Mouse (Mus musculus): ENCODE measurements around the gene Acap3. TPM values are rescaled to one million over a fixed set of nuclear protein-coding genes. Genes with fewer than 3 reads are reported as not detected.

Acap3 gene
- 33.5 and 33.9 TPM in 2 replicates for polyA plus RNA-seq (2012; rRNA removed)

DNA sequence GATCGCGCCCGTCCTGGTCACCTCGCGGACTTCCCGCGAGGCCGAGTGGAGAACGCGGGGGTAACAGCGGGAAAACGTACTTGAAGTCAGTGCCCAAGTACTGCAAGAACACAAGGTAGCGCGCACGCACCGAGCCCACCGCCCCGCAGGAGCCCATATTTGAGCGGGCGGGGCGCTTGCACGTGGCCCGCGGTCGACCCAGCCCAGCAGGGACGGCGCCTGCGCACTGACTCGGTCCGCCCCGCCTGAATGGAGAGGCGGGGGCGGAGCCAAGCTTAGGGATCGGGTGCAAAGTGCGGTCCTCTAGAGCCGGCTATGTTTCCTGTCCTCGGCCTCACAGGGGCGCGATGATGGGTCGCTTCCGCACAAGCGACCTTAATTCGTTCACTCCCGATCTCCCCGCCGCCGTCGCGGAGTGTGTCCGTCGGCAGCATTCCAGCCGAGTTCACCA, at the start of gene Acap3, which contains the start of gene Pusl1:
Gene Acap3, plus strand, starts transcription at position 272 of the 451 bp plus-strand sequence.
Gene Pusl1, minus strand, starts transcription at position 231 of the 451 bp plus-strand sequence.

DNA sequence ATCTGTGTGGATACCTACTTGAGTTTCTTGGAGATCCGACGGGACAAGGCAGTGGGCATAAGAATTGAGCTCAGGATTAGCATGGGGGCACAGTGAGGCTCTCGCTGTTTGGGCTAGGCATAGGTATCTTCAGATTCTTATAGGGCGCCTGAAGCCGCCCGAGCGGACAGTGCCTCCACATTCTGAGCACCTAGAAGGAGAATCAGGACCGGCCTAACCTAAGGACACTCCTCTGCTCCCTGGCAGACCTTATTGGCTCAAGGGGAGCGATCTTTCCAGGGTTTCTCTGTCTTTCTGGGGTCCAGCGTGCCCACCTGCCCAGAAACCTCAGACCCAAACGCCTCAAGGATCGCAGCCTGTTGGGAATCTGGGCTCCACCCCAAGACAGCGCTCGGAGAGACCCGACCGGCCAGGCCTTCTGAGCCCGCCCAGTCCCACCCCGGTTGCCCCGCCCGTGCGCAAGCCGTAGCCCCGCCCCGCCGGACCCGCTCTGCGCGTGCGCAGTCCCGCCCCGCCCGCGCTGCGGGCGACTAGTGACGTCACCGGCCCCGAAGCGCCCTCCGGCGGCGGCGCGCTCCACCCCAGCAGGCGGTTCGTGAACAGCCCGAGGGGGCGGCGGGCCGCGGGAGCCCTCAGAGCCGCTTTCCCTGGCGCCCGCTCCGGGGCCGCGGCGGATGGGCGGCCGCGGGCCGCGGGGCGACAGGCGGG, 44.6 kb upstream of the Acap3 start, which contains the start of gene Dvl1:
Gene Dvl1, plus strand, starts transcription at position 532 of the 708 bp plus-strand sequence.

DNA sequence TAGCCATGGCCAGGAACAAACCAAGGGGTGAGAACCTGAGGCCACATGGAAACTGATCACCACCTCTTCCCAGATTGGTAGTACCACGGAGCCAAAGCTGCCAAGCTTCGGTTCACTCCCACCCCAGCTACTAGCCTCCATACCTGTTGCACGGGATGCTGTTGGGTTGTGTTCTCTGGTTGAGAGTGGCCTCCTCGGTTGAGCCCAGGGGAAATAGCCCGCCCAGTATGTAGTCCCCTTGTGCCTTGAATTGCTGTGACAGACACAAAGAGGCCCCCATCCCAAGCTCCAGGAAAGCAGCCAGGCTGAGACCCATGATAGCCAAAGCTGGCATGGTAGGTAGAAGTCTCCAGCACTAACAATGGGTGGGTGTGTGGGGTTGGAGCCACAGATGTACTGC, 28.6 kb upstream of the Acap3 start, which contains the start of gene Tas1r3:
Gene Tas1r3, minus strand, starts transcription at position 362 of the 400 bp plus-strand sequence.

DNA sequence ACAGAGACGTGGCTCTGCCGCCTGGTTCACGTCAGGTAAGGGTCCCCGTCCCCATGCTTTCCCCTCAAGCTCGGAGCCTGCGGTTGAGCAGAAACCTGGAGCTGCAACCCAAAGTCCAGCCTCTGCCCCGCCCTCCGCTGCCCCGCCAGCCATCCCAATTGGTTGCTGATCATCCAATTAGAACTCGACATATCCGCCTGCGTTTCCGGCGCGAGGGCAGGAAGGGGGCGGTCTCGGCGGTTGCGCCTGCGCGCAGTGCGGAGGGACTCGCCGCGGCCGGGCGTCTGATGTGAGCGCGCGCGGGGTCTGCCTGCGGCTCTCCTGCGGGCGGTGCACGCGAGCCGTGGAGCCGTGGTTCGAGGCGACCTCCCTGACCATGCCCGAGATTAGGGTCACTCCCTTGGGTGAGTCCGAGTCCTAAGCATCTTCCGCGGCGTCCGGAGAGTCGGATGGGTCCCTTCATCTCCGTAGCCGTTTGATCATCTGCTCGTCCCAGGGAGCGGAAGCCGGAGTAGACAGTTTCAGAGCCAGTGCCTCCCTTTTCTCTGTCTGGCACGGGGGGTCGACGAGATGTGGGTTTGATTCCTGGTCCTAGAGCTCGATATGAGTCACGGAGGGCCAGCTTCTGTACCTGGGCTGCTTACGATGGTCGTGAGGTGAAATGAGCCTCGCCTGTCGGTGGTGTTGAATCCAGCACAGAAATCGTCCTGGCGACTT, 22.1 kb upstream of the Acap3 start, which contains the start of the genes Cptp and Ints11:
Gene Cptp, minus strand, starts transcription at position 124 of the 717 bp plus-strand sequence.
Gene Ints11, plus strand, starts transcription at position 230 of the 717 bp plus-strand sequence.

DNA sequence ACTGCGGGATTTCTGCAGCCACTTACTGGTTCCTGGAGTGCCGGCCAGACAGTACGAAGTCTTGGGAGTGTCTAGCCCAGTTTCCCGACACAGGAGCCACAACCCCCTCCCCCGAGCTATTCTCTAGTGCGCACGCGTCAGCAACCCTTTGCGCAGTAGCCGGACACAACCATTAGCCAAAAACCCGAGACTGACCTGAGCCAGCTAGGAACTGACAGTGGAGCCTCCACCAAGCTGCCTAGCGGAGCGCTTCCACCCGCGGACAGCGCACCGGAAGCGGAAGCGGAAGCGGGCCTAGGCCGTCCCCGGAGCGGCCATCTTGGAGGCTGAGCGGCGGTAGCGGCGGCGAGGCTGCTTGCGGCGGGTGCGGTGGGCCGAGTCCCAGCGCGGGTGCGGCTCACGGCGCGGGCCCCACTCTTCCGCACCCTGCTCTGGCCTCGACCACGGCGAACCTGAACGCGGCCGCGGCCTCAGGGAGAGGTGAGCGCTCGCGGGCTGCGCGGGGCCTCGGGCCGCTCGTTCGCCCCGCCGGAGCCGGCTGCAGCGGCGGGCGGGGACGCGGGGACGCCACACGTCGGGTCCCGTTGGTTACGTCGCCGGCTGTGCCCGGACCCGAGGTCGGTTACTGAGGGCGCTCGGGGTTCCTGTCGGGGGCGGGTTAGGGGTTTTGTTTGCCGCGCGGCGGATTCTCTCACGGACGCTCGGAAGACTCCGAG, 52.1 kb downstream of the Acap3 start, which contains the start of gene Ube2j2:
Gene Ube2j2, plus strand, starts transcription at position 298 of the 716 bp plus-strand sequence.

Other genes with a start within 250 kb of the Acap3 start
- not detected in 2 replicates for gene Gm10563, start 246.4 kb upstream of the Acap3 start, polyA plus RNA-seq (2012; rRNA removed)
- gene Mmp23, start 238.4 kb upstream of the Acap3 start, polyA plus RNA-seq (2012; rRNA removed): 43.5 and 50.1 TPM in 2 replicates
- gene Mib2, start 222.6 kb upstream of the Acap3 start, polyA plus RNA-seq (2012; rRNA removed): 76.0 and 94.4 TPM in 2 replicates
- 12.5 and 15.8 TPM in 2 replicates for gene Fndc10, start 197.5 kb upstream of the Acap3 start, polyA plus RNA-seq (2012; rRNA removed)
- 161 and 190 TPM in 2 replicates for gene Ssu72, start 187.0 kb upstream of the Acap3 start, polyA plus RNA-seq (2012; rRNA removed)
- 1.1 and 1.6 TPM in 2 replicates for gene Tmem240, start 157.0 kb upstream of the Acap3 start, polyA plus RNA-seq (2012; rRNA removed)
- gene Atad3a, start 130.7 kb upstream of the Acap3 start, polyA plus RNA-seq (2012; rRNA removed): 91.7 and 122 TPM in 2 replicates
- gene Vwa1, start 117.1 kb upstream of the Acap3 start, polyA plus RNA-seq (2012; rRNA removed): 17.4 and 17.5 TPM in 2 replicates
- gene Tmem88b, start 105.9 kb upstream of the Acap3 start, polyA plus RNA-seq (2012; rRNA removed): 0.35 and 0.52 TPM in 2 replicates
- not detected in 2 replicates for gene Ankrd65, start 101.4 kb upstream of the Acap3 start, polyA plus RNA-seq (2012; rRNA removed)
- 46.5 and 51.8 TPM in 2 replicates for gene Mrpl20, start 88.9 kb upstream of the Acap3 start, polyA plus RNA-seq (2012; rRNA removed)
- 67.5 and 73.1 TPM in 2 replicates for gene Ccnl2, start 79.3 kb upstream of the Acap3 start, polyA plus RNA-seq (2012; rRNA removed)
- gene Aurkaip1, start 60.5 kb upstream of the Acap3 start, polyA plus RNA-seq (2012; rRNA removed): 156 and 218 TPM in 2 replicates
- 198 and 240 TPM in 2 replicates for gene Mxra8, start 52.1 kb upstream of the Acap3 start, polyA plus RNA-seq (2012; rRNA removed)
- gene Dvl1, start 44.4 kb upstream of the Acap3 start, polyA plus RNA-seq (2012; rRNA removed): 158 and 173 TPM in 2 replicates
- gene Tas1r3, start 28.5 kb upstream of the Acap3 start, polyA plus RNA-seq (2012; rRNA removed): 2.1 and 2.5 TPM in 2 replicates
- 42.9 and 61.8 TPM in 2 replicates for gene Cptp, start 22.4 kb upstream of the Acap3 start, polyA plus RNA-seq (2012; rRNA removed)
- gene Ints11, start 22.3 kb upstream of the Acap3 start, polyA plus RNA-seq (2012; rRNA removed): 31.6 and 35.5 TPM in 2 replicates
- gene Pusl1, start within 50 bp of the Acap3 start, polyA plus RNA-seq (2012; rRNA removed): 67.3 and 77.5 TPM in 2 replicates
- gene Ube2j2, start 52.0 kb downstream of the Acap3 start, polyA plus RNA-seq (2012; rRNA removed): 117 and 241 TPM in 2 replicates
- 17.3 and 30.6 TPM in 2 replicates for gene C1qtnf12, start 70.5 kb downstream of the Acap3 start, polyA plus RNA-seq (2012; rRNA removed)
- gene B3galt6, start 100.8 kb downstream of the Acap3 start, polyA plus RNA-seq (2012; rRNA removed): 9.6 and 10.5 TPM in 2 replicates
- 61.7 and 70.0 TPM in 2 replicates for gene Sdf4, start 101.0 kb downstream of the Acap3 start, polyA plus RNA-seq (2012; rRNA removed)
- gene Tnfrsf4, start 122.0 kb downstream of the Acap3 start, polyA plus RNA-seq (2012; rRNA removed): 5.3 and 6.2 TPM in 2 replicates
- gene Tnfrsf18, start 134.3 kb downstream of the Acap3 start, polyA plus RNA-seq (2012; rRNA removed): 5.0 and 6.4 TPM in 2 replicates
- 27.0 and 29.4 TPM in 2 replicates for gene Ttll10, start 167.6 kb downstream of the Acap3 start, polyA plus RNA-seq (2012; rRNA removed)
- gene 9430015G10Rik, start 218.2 kb downstream of the Acap3 start, polyA plus RNA-seq (2012; rRNA removed): 14.3 and 19.4 TPM in 2 replicates
- 0.47 and 0.79 TPM in 2 replicates for gene Rnf223, start 238.7 kb downstream of the Acap3 start, polyA plus RNA-seq (2012; rRNA removed)